Mouse (Mus musculus): ENCODE measurements at regions not wholly inside any gene's neighbourhood (a gene's known extent, or its start where the extent isn't known, plus 50 kb on each side); places are given as distances from the start of the nearest gene placed in this dataset.
A peak's percentile ranks its signal among the peaks of the same experiment; 100 is the strongest.
"Not testable (repeated sequence)": the region's sequence is repeated elsewhere in the genome, so short reads cannot be mapped to it uniquely, and the experiment has no call there.

DNA sequence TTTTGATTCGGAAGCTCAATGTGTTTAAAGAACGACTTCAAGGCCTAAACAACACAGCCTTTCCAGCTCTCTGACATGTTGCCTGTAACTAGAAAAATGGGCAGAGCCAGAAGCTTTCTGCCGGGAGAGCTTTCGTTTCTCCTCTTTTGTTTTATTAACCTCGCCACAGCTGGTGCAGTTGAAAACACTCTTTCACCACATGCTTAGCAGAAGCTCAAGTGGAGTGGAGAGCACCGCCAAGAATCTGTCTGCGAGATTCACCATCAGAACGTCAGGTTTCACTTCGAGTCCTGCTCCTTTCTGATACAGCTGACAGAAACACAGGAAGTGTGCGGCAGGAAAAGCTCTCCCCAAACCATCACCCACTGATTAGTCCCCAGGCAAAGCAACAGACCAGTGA is 100.1 kb downstream of the Rps12 start:
- H3K4me2 ChIP-seq (replicated peaks): no peak overlapping the region
- WGBS: 77% methylated on average over 10 of the region's 10 CpGs

DNA sequence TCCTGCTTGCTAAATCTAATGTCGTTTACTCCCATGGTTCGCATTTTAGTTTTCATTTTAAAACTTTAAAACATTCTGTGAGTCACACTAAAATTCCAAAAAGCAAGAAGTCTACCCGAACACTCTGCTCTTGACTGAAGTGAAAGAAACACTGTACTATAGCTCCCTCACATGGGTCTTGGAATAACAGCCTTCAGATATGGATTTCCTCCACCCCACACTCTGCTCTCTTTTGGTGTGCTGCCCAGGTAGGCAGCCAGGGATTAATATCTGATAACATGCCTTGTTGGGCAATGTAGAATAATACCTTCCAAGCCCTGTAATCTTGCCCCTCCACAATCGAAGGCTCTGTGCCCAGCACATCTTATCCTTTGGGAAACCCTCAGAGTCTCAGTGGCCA is 104.0 kb downstream of the Rps12 start:
- Histone ChIP-seq H3K9me3 (no peaks in the 10 kb centered on the region), H3K27me3 (no peaks in the 10 kb centered on the region), H3K4me3 (no peak overlapping the region), H3K36me3 (no peaks in the 10 kb centered on the region), H3K27ac (replicated peaks) (no peak overlapping the region), H3K4me1 (no peaks in the 10 kb centered on the region), H3K9ac (replicated peaks) (no peak overlapping the region), H3K4me2 (replicated peaks) (no peak overlapping the region)
- ATAC-seq (ENCODE audit: low FRiP score, low read depth): no peak
- 91% methylated on average over 4 of the region's 4 CpGs for WGBS

More for the DNA sequence above, 100.1 kb downstream of the Rps12 start:
- no peak for ATAC-seq (ENCODE audit: low FRiP score, low read depth)
- no peaks in the 10 kb centered on the region for H3K4me1 ChIP-seq
- no peak overlapping the region for H3K27ac ChIP-seq (replicated peaks)
- H3K27me3 ChIP-seq: no peaks in the 10 kb centered on the region
- no peak overlapping the region for H3K9ac ChIP-seq (replicated peaks)
- no peak overlapping the region for H3K4me3 ChIP-seq
- H3K36me3 ChIP-seq: no peaks in the 10 kb centered on the region
- no peaks in the 10 kb centered on the region for H3K9me3 ChIP-seq

- H3K27ac ChIP-seq (replicated peaks): no peak overlapping the region
- H3K4me3 ChIP-seq: no peak overlapping the region
- H3K9ac ChIP-seq (replicated peaks): no peak overlapping the region
- H3K4me1 ChIP-seq: peaks cover 16% of the 10 kb centered on the region; the same call in 1 of the 2 replicates
- no peaks in the 10 kb centered on the region for H3K9me3 ChIP-seq
- H3K4me2 ChIP-seq (replicated peaks): no peak overlapping the region
- 64% methylated on average over 6 of the region's 6 CpGs for WGBS
- H3K36me3 ChIP-seq: no peaks in the 10 kb centered on the region
- H3K27me3 ChIP-seq: no peaks in the 10 kb centered on the region
- no peak for ATAC-seq (ENCODE audit: low FRiP score, low read depth)
These were observed 111.2 kb downstream of the Rps12 start for GRCm38 (mm10) chr10:23675911-23676310.

DNA sequence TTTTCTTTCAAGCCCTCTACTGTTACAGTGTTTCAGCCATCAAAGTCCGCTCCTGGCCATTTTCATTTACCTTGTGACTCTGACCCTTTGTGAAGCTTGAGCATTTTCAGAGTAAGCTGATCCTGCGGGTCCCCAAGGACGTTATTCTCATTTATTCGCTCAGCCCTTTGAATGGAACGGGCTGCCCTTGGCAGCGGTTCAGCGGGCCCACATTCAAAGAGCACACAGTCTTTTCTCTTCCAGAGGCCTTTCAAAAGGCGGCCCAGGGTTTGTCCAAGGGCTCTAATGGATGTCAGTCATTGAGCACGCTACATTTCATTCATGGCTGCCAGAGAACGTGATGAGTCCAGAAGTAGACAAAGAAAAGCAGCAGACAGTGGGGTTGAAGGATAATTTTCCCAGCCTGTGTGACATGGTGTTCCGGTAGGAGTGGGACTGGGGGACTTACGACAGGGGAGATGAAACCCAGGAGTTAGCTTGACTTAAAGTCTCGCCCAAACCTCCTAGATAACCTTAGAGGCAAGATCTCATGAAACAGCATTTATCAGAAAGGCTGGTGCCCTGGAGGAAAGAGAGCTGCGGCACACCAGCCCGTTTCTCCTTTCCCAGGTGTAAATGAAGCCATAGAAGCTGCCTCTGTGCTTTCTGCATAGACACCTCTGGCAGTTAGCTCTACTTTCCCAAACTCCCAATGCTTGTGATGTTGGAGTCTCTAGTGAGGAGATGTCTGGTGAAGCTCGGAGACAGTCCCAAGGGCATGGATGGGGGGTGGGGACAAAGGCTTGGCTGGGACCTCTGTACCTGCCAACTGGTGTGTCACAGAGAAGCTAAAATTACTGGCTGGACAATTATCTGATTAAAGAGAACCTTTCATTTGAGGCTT is 112.2 kb downstream of the Rps12 start:
- peaks cover 16% of the 10 kb centered on the region; the same call in 1 of the 2 replicates for H3K4me1 ChIP-seq
- H3K36me3 ChIP-seq: no peaks in the 10 kb centered on the region
- H3K27ac ChIP-seq (replicated peaks): peak overlapping the region; percentile 86
- H3K9ac ChIP-seq (replicated peaks): no peak overlapping the region
- peak overlapping the region; percentile 24 for H3K4me2 ChIP-seq (replicated peaks)
- peak; percentile 87 for ATAC-seq (ENCODE audit: low FRiP score, low read depth)
- no peaks in the 10 kb centered on the region for H3K9me3 ChIP-seq
- no peaks in the 10 kb centered on the region for H3K27me3 ChIP-seq
- no peak overlapping the region for H3K4me3 ChIP-seq
- 21% methylated on average over 16 of the region's 16 CpGs for WGBS

GRCm38 (mm10) chr10:23672296-23672695 is 114.8 kb downstream of the Rps12 start:
- WGBS: 82% methylated on average over 4 of the region's 4 CpGs
- no peak for ATAC-seq (ENCODE audit: low FRiP score, low read depth)

DNA sequence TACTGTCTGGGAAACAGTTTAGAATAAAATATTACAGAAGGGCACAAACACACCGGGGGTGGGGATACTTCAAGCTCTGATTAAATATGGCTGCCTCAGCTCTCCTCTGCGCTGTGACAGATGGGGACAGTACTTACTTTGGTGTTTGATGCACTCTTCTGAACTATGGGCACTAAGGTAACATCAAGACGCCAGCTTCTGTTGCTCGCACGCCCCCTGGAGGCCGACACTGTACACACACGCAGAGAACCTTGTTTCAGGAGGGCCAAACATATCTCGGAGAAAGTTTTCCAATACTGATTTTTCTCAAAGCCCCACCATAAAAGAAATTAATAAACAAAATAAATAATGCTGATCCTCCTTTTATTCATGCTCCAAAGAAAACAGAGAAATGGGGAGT is 115.6 kb downstream of the Rps12 start:
- WGBS: 32% methylated on average over 8 of the region's 8 CpGs
- ATAC-seq (ENCODE audit: low FRiP score, low read depth): no peak

More at GRCm38 (mm10) chr10:23672296-23672695, 114.8 kb downstream of the Rps12 start:
- H3K27me3 ChIP-seq: no peaks in the 10 kb centered on the region
- H3K4me1 ChIP-seq: peaks cover 16% of the 10 kb centered on the region; the same call in 1 of the 2 replicates
- H3K4me3 ChIP-seq: no peak overlapping the region
- no peaks in the 10 kb centered on the region for H3K36me3 ChIP-seq
- H3K9me3 ChIP-seq: no peaks in the 10 kb centered on the region
- no peak overlapping the region for H3K4me2 ChIP-seq (replicated peaks)
- H3K9ac ChIP-seq (replicated peaks): no peak overlapping the region
- H3K27ac ChIP-seq (replicated peaks): no peak overlapping the region

GRCm38 (mm10) chr10:23665916-23666315 is 121.2 kb downstream of the Rps12 start:
- not testable (repeated sequence) for H3K4me1 ChIP-seq; H3K4me2 ChIP-seq (replicated peaks); H3K9me3 ChIP-seq; H3K9ac ChIP-seq (replicated peaks); ATAC-seq (ENCODE audit: low FRiP score, low read depth); H3K27me3 ChIP-seq; H3K27ac ChIP-seq (replicated peaks); H3K4me3 ChIP-seq; H3K36me3 ChIP-seq
- WGBS: 95% methylated on average over 8 of the region's 8 CpGs

More for the DNA sequence above, 115.6 kb downstream of the Rps12 start:
- Histone ChIP-seq H3K27me3 (no peaks in the 10 kb centered on the region), H3K9ac (replicated peaks) (no peak overlapping the region), H3K36me3 (no peaks in the 10 kb centered on the region), H3K4me2 (replicated peaks) (no peak overlapping the region), H3K27ac (replicated peaks) (no peak overlapping the region), H3K9me3 (no peaks in the 10 kb centered on the region), H3K4me1 (peaks cover 16% of the 10 kb centered on the region; the same call in 1 of the 2 replicates), H3K4me3 (no peak overlapping the region)

GRCm38 (mm10) chr10:23626201-23626600 is 160.9 kb downstream of the Rps12 start:
- no peak overlapping the region for H3K4me2 ChIP-seq (replicated peaks)
- WGBS: 94% methylated on average over 4 of the region's 4 CpGs

GRCm38 (mm10) chr10:23612030-23612429 is 175.0 kb downstream of the Rps12 start:
- Histone ChIP-seq H3K9ac (replicated peaks) (no peak overlapping the region), H3K4me3 (no peak overlapping the region), H3K4me1 (0 out of 2 replicates have a peak, but pooled peaks cover 7% of the 10 kb centered on the region), H3K27ac (replicated peaks) (no peak overlapping the region), H3K36me3 (no peaks in the 10 kb centered on the region), H3K4me2 (replicated peaks) (no peak overlapping the region), H3K27me3 (no peaks in the 10 kb centered on the region), H3K9me3 (no peaks in the 10 kb centered on the region)
- 91% methylated on average over 2 of the region's 2 CpGs for WGBS
- no peak for ATAC-seq (ENCODE audit: low FRiP score, low read depth)

More at GRCm38 (mm10) chr10:23626201-23626600, 160.9 kb downstream of the Rps12 start:
- Histone ChIP-seq H3K9me3 (no peaks in the 10 kb centered on the region), H3K9ac (replicated peaks) (no peak overlapping the region), H3K4me3 (no peak overlapping the region), H3K36me3 (no peaks in the 10 kb centered on the region), H3K27ac (replicated peaks) (no peak overlapping the region), H3K4me1 (no peaks in the 10 kb centered on the region), H3K27me3 (no peaks in the 10 kb centered on the region)
- no peak for ATAC-seq (ENCODE audit: low FRiP score, low read depth)

DNA sequence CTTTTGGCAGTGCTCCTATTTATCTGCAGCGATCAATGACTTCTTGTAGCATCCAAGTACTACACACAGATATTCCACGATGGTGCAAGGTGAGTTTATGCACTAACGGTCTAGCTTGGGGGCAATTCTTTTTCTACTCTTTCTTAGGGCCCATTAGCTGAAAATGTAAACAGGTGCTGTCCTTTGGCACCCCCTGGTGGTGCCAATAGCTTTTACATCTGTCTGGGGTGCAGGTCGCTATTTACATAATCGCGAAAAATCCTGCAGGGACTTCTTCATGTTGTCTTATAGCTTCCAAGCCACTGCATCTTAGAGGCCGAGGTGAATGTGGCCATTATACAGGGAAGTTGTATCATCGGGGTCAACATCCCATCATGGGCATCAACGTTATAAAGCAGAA is 175.9 kb downstream of the Rps12 start:
- ATAC-seq (ENCODE audit: low FRiP score, low read depth): peak; percentile 62; the same call in 1 of the 2 replicates
- WGBS: 46% methylated on average over 9 of the region's 9 CpGs
- Histone ChIP-seq H3K9me3 (no peaks in the 10 kb centered on the region), H3K4me1 (0 out of 2 replicates have a peak, but pooled peaks cover 7% of the 10 kb centered on the region), H3K36me3 (no peaks in the 10 kb centered on the region), H3K27ac (replicated peaks) (no peak overlapping the region), H3K27me3 (no peaks in the 10 kb centered on the region), H3K4me3 (no peak overlapping the region), H3K9ac (replicated peaks) (no peak overlapping the region), H3K4me2 (replicated peaks) (no peak overlapping the region)

- no peaks in the 10 kb centered on the region for H3K9me3 ChIP-seq
- 0 out of 2 replicates have a peak, but pooled peaks cover 7% of the 10 kb centered on the region for H3K4me1 ChIP-seq
- no peak overlapping the region for H3K4me3 ChIP-seq
- H3K9ac ChIP-seq (replicated peaks): no peak overlapping the region
- no peak for ATAC-seq (ENCODE audit: low FRiP score, low read depth)
- no peak overlapping the region for H3K27ac ChIP-seq (replicated peaks)
- no peak overlapping the region for H3K4me2 ChIP-seq (replicated peaks)
- no peaks in the 10 kb centered on the region for H3K27me3 ChIP-seq
- H3K36me3 ChIP-seq: no peaks in the 10 kb centered on the region
- 90% methylated on average over 6 of the region's 6 CpGs for WGBS
These were observed 176.6 kb downstream of the Rps12 start for GRCm38 (mm10) chr10:23610485-23610884.

DNA sequence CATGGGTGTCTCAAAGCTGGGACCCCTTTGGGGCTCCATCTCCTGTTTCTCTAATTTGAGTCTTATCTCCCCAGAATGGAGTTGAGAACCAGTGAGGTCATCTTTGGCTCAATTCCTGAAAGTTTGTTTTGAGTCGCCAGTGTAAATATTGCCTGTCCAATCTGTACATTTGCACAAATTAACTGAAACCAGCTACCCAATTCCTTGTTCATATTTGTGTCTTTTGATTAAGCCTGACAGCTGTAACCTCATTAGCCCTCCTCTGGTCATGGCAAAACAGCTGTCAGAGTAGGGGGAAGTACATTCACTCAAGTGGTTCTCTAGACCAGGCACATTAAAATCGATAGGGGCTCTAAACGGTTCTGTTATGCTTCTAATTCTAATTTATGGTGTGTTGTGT is 177.0 kb downstream of the Rps12 start:
- H3K4me3 ChIP-seq: no peak overlapping the region
- no peaks in the 10 kb centered on the region for H3K9me3 ChIP-seq
- H3K4me1 ChIP-seq: 0 out of 2 replicates have a peak, but pooled peaks cover 7% of the 10 kb centered on the region
- no peak overlapping the region for H3K4me2 ChIP-seq (replicated peaks)
- no peak overlapping the region for H3K9ac ChIP-seq (replicated peaks)
- no peak for ATAC-seq (ENCODE audit: low FRiP score, low read depth)
- WGBS: 82% methylated on average over 3 of the region's 3 CpGs
- H3K36me3 ChIP-seq: no peaks in the 10 kb centered on the region
- H3K27ac ChIP-seq (replicated peaks): no peak overlapping the region
- H3K27me3 ChIP-seq: no peaks in the 10 kb centered on the region

Data from midbrain, embryonic 12.5 days (tissue).